Mouse (Mus musculus) adrenal gland, adult 10 weeks (tissue): ENCODE results near the gene Mynn. TPM values are rescaled to one million over a fixed set of nuclear protein-coding genes. Genes with fewer than 3 reads are reported as not detected.

Experiments
- polyA plus RNA-seq: library from polyadenylated mRNA; stranded (reverse); fragments of 350-450 nt; fragmentation: Illumina TruSeq; extraction: RNeasy Lipid Tissue Mini Kit (QIAGEN cat#74804); gene quantifications from one replicate; pipeline ENCODE4 v1.2.3, GENCODE M21; 2014; ENCODE audit warnings: low read depth, low replicate concordance

The Mynn gene
- polyA plus RNA-seq = 37.4 TPM

DNA sequence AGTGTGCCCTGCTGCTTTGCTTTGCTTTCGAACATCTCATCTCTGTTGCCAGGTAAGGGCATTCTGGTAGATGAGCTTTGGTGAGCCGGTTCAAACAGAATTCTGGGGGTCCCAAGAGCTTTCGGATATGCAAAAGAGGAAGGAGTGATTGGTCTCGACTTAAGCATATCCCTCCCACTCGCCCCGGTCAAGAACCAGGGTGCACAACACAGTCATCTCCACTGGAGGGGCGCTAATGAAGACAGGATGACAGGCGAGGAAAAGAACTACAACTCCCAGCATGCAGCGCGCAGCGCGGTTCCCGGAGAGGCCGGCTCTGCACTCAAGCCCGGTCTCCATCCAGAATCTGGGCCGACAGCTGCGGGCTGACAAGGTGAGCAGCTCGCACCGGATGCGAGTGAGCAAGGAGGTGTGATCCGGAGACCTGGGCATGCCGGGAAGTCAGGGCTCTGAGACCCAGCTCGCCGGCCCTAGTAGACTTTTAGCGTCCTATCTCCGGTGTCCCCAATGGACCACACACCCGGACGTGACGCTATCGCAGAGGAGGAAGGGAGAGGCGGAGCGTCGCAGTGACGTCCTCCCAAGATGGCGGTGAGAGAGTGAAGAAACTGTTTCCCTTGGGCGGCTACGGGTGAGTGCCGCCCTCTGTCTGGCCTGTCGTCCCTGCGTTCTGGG, at the start of gene Mynn:
Gene Mynn, plus strand, starts transcription at position 1 of the 675 bp plus-strand sequence.

DNA sequence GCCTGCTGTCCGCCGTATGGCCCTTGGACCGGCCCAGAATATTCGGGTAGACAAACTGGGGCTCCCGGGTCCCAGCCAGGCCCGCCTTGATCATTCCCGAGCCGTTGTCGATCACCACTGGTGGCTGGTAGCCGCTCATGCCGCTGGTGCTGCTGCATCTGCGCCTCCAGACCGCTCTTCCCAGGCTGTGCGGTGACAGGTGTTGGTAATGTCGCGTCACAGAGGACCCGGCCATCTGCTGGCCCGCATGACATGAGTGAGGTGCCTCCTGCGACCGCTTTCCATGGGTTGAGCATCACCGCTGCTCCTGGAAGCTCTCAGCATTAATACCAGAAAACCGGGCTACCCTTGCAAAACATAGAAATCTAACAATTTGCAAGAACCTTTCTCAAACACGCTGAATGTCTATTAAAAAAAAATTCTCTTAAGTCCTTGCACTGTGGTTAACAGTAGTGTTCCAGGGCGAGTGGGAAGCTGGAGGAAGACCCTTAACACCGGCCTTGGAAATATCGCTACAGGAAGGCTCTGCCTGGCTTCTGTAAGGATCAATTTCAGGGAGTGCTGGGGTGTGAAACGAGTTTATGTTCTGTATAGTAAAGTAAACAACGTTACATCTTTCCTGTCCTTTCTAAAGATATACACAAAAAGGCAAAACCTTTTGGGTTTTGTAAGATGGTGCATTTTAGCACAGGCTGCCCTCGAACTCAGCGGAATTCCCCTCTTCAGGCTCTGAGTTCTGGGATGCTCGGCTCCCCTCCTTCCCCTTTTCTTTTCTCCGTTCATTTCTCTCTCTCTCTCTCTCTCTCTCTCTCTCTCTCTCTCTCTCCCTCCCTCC, 1.9 kb upstream of the Mynn start, which contains the start of gene Actrt3:
Gene Actrt3, minus strand, starts transcription at position 229 of the 835 bp plus-strand sequence.

DNA sequence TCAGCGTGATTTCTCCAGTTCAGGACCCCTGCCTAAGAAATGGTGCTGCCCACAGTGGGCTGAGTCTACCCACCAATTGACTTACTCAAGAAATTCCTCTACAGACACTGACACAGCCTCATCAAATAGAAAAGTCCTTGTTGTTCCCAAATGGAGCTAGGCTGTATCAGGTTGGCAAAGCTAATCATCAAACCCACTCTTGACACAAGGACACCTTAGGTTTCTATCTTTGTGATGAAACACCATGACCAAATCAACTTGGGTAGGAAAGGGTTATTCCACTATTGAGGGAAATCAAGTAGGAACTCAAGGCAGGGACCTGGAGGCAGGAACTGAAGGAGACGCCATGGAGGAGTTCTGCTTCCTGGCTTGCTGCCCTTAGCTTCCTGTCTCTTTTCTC, 42.3 kb downstream of the Mynn start, which contains the start of gene Lrriq4:
Gene Lrriq4, plus strand, starts transcription at position 301 of the 400 bp plus-strand sequence.

DNA sequence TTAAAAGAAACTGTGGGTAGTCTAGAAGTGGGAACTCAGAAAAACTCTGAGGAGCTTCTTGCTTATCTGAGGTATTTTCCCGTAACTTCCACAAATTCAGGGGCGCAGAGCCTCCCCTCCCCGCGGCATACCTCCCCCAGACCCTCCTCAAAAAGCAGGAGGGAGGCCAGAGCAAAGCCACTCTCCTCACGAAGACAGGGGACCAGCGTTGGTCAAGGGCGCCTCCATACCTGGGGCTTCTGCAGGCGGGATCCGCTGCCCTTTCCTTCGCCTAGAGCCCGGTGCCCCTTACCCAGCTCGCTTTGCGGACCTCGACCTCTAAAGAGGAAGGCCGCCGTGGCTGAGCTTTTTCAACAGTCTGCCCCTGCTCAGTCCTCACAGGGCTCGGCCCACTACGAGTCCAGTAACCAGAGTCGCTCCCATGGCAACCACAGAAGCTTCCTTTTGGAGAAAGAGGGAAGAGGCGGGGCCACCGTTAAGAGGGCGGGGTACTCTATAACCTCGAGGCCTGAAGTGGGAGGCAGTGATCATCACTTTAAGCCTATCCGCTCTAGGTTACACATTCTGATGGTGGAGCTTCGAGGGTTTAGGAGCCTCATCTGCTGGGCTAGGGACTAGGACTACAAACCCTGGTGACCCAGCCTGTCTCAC, 45.7 kb downstream of the Mynn start, which contains the start of gene Lrrc34:
Gene Lrrc34, minus strand, starts transcription at position 430 of the 651 bp plus-strand sequence.

Other genes starting within 250 kb of the Mynn start
- gene Mecom, start 54.1 kb upstream of the Mynn start, polyA plus RNA-seq = 4.0 TPM
- gene Actrt3, start 2.1 kb upstream of the Mynn start, polyA plus RNA-seq = not detected
- gene Lrriq4, start 42.4 kb downstream of the Mynn start, polyA plus RNA-seq = not detected
- gene Lrrc34, start 45.8 kb downstream of the Mynn start, polyA plus RNA-seq = not detected
- not detected for gene Lrrc31, start 97.8 kb downstream of the Mynn start, polyA plus RNA-seq
- gene Samd7, start 144.2 kb downstream of the Mynn start, polyA plus RNA-seq = not detected
- 340 TPM for gene Sec62, start 190.8 kb downstream of the Mynn start, polyA plus RNA-seq